In genomic region chr1:87680950-87681349, GRCm38 (mm10) we compare ENCODE assay signal across 23 mouse cellular contexts.
A peak's percentile ranks its signal among the peaks of the same experiment; 100 is the strongest.
DNase-seq lines count a peak whose midpoint lies in the region; ATAC-seq lines count a peak whose summit lies in the region.
"Had no signal": no experiment of that assay in that cellular context is flagged by ENCODE, and none has a peak within 500 bp of the region (broad histone marks: within the 10 kb centered on the region; RNA-seq: fewer than 3 reads in every experiment).

No protein-coding gene starts in this region.

- no peaks in the 10 kb centered on the region for H3K4me1 ChIP-seq in heart, embryonic 14.5 days (ENCODE audit: control insufficient read depth in 2 of 2, insufficient read depth in 2 of 2, low read length in 2 of 2)
- H3K4me1 ChIP-seq: embryonic facial prominence, embryonic 10.5 days; forebrain, embryonic 13.5 days; hindbrain, embryonic 15.5 days had no signal

- no peak for DNase-seq in frontal cortex, postnatal 25 days (ENCODE audit: low spot score in 2 of 2)
- no peak for DNase-seq in heart, postnatal 25 days (ENCODE audit: low spot score)
- peak; percentile 49 to 50 for DNase-seq in left cerebral cortex, postnatal 36 days (ENCODE audit: low spot score in 2 of 2)
- DNase-seq in left cerebral cortex, adult 11 months (ENCODE audit: low spot score), result no peak
- peak; percentile 9 for DNase-seq in skeletal muscle tissue, adult 2 months (ENCODE audit: low read depth, low spot score)
- no peak for DNase-seq in cerebellum, adult 8-10 months
- DNase-seq: adrenal gland, adult 8-10 months; adrenal gland, postnatal 36 days; B cell, adult 2 months; cerebellum, adult 11 months; cerebellum, adult 9-11 months; cerebellum, postnatal 36 days; forebrain, postnatal 0 days; gastrocnemius, postnatal 10 days; heart, adult 2 months; heart, postnatal 36 days had no signal

- H3K9me3 ChIP-seq in heart, embryonic 14.5 days (ENCODE audit: control insufficient read depth, low read length), result no peaks in the 10 kb centered on the region
- H3K9me3 ChIP-seq: hindbrain, embryonic 15.5 days had no signal

- 0 out of 2 replicates have a peak, but pooled peaks cover 5% of the 10 kb centered on the region for H3K36me3 ChIP-seq in heart, embryonic 14.5 days (ENCODE audit: control insufficient read depth, insufficient read depth, low read length)
- H3K36me3 ChIP-seq: embryonic facial prominence, embryonic 10.5 days; hindbrain, embryonic 15.5 days had no signal

- H3K9ac ChIP-seq in heart, embryonic 14.5 days (ENCODE audit: low read length), result no peak overlapping the region
- H3K9ac ChIP-seq: forebrain, embryonic 13.5 days; forebrain, postnatal 0 days; hindbrain, embryonic 15.5 days had no signal

- 88% methylated on average over 4 of the region's 4 CpGs for WGBS in heart, embryonic 14.5 days

- intact Hi-C loops in heart, postnatal 25 days (cut with DNase I), result no loop called here
- intact Hi-C loops in left cerebral cortex, postnatal 36 days (cut with DNase I), result loop anchor here (5.0 kb wide), 2 partner anchors 36 to 174 kb away; partner anchors contain the start of gene Neu2

- no peak overlapping the region for H3K4me3 ChIP-seq in heart, embryonic 14.5 days (ENCODE audit: control insufficient read depth in 1 of 2, insufficient read depth in 1 of 2, low read depth in 1 of 2, low read length in 2 of 2)
- H3K4me3 ChIP-seq: embryonic facial prominence, embryonic 10.5 days; forebrain, embryonic 13.5 days; heart, adult 2 months; hindbrain, embryonic 15.5 days had no signal

- H3K27ac ChIP-seq in heart, embryonic 14.5 days (replicated peaks in 1 of 2; ENCODE audit: control insufficient read depth in 1 of 2, insufficient read depth in 1 of 2, low read depth in 2 of 2, low read length in 2 of 2), result no peak overlapping the region
- H3K27ac ChIP-seq: embryonic facial prominence, embryonic 10.5 days; forebrain, embryonic 13.5 days; heart, adult 2 months; hindbrain, embryonic 15.5 days had no signal

- ATAC-seq in frontal cortex, adult (ENCODE audit: low TSS enrichment), result peak; percentile 80
- peak; percentile 26; the same call in 1 of the 2 replicates for ATAC-seq in heart, embryonic 14.5 days (ENCODE audit: insufficient number of reproducible peaks, insufficient read depth, low FRiP score, low read depth)
- ATAC-seq: CD4-positive, CD25-positive, alpha-beta regulatory T cell, adult 4 months; forebrain, embryonic 13.5 days; forebrain, postnatal 0 days had no signal

- no peak overlapping the region for H3K4me2 ChIP-seq in heart, embryonic 14.5 days (ENCODE audit: low read length)
- H3K4me2 ChIP-seq: forebrain, embryonic 13.5 days; heart, embryonic 11.5 days; hindbrain, embryonic 15.5 days had no signal

- no peaks in the 10 kb centered on the region for H3K27me3 ChIP-seq in heart, embryonic 14.5 days (ENCODE audit: control insufficient read depth, insufficient read depth, low read length)
- H3K27me3 ChIP-seq: forebrain, embryonic 13.5 days; hindbrain, embryonic 15.5 days had no signal

Comparison
In these comparisons a context has a peak if more than half of its experiments do, and no peak if none do; other contexts are left out.
1. DNase-seq: peak in left cerebral cortex, postnatal 36 days (2 of 2) and skeletal muscle tissue, adult 2 months (single experiment); none in frontal cortex, postnatal 25 days (0 of 2), heart, postnatal 25 days (single experiment), left cerebral cortex, adult 11 months (single experiment) and cerebellum, adult 8-10 months (single experiment).